In genomic region chr11:114726965-114727825, GRCm38 (mm10) we compare ENCODE assay signal across 8 mouse cellular contexts. TPM values are rescaled to one million over a fixed set of nuclear protein-coding genes. Genes with fewer than 3 reads are reported as not detected.
DNase-seq lines count a peak whose midpoint lies in the region; ATAC-seq lines count a peak whose summit lies in the region.

Gene Dnaic2 (plus strand): TSS chr11:114727408.

- no peaks in the 10 kb centered on the region for H3K36me3 ChIP-seq in hindbrain, embryonic 13.5 days

- peak; percentile 87 for DNase-seq in adrenal gland, adult 2 months
- DNase-seq in cerebellum, postnatal 14 days: peak; percentile 75
- DNase-seq in frontal cortex, postnatal 36 days (ENCODE audit: low spot score in 2 of 2): peak; percentile 66 to 71
- DNase-seq in left cerebral cortex, adult 8-10 months (ENCODE audit: low spot score in 2 of 2): peak; percentile 37 to 72
- peak; percentile 76 to 87 for DNase-seq in lung, postnatal 4 days
- peak; percentile 70 for DNase-seq in right cerebral cortex, postnatal 14 days
- no peak for DNase-seq in T-cell, adult 2 months (ENCODE audit: low spot score)

- no peaks in the 10 kb centered on the region for H3K27me3 ChIP-seq in hindbrain, embryonic 13.5 days

- peak within 1 kb of the TSS; percentile 34 for H3K4me3 ChIP-seq in hindbrain, embryonic 13.5 days

- peak within 1 kb of the TSS; percentile 60 for H3K27ac ChIP-seq in hindbrain, embryonic 13.5 days

- H3K4me2 ChIP-seq in hindbrain, embryonic 13.5 days: peak within 1 kb of the TSS; percentile 65

- peaks cover 40% of the 10 kb centered on the region for H3K4me1 ChIP-seq in hindbrain, embryonic 13.5 days (replicated peaks)

- whole genome bisulfite sequencing in hindbrain, embryonic 13.5 days: 7% methylated on average over 34 of the region's 34 CpGs

- peak; percentile 90 for ATAC-seq in hindbrain, embryonic 13.5 days (ENCODE audit: low FRiP score)

- no peaks in the 10 kb centered on the region for H3K9me3 ChIP-seq in hindbrain, embryonic 13.5 days

- H3K9ac ChIP-seq in hindbrain, embryonic 13.5 days: peak within 1 kb of the TSS; percentile 54

RNA-seq across cellular contexts. Expression of gene Dnaic2, which starts in this region (rescaled TPM):
- under 1 TPM; 0.17 to 0.58 TPM for total RNA-seq in adrenal gland, adult 2 months (2021)
- 0.49 and 0.85 TPM in 2 replicates for polyA plus RNA-seq in adrenal gland, adult 2 months (2012; rRNA removed)
- 2.9 and 3.8 TPM in 2 replicates for polyA plus RNA-seq in hindbrain, embryonic 13.5 days (2015; fragmentation: Nextera tagmentation; extraction: Ambion mirVana)
- 1 to 10 TPM; 1.7 to 3.0 (median 2.5) TPM for total RNA-seq in left cerebral cortex, adult 8-10 months (2022)

Comparison
In these comparisons a context has a peak if more than half of its experiments do, and no peak if none do; other contexts are left out.
1. Peak in DNase-seq in adrenal gland, adult 2 months; RNA of the gene not detected or under 1 TPM.